Mouse (Mus musculus) hindbrain, embryonic 10.5 days (tissue): ENCODE measurements at regions not wholly inside any gene's neighbourhood (a gene's known extent, or its start where the extent isn't known, plus 50 kb on each side); places are given as distances from the start of the nearest gene placed in this dataset.

Experiments used
- DNase-seq: peaks from one replicate; pipeline ENCODE4 v3.0.0-alpha.2; 2017; ENCODE audit warnings: low spot score
- H3K27ac ChIP-seq: fragments of 300-500 bp; sonication (generic); 2 replicates; pipeline ENCODE4 v1.5.1; 2016; ENCODE audit warnings: mild to moderate bottlenecking, moderate library complexity
- H3K27me3 ChIP-seq: fragments of 300-500 bp; sonication (generic); 2 replicates; pipeline ENCODE4 v1.6.1; 2016; ENCODE audit warnings: mild to moderate bottlenecking; ENCODE audit not compliant: poor library complexity, insufficient read depth, severe bottlenecking
- H3K36me3 ChIP-seq: fragments of 300-500 bp; sonication (generic); 2 replicates; pipeline ENCODE4 v1.6.1; 2016; ENCODE audit warnings: mild to moderate bottlenecking, moderate library complexity
- H3K4me1 ChIP-seq: fragments of 300-500 bp; sonication (generic); replicated peaks from 2 replicates; pipeline ENCODE4 v1.6.1; 2016; ENCODE audit warnings: mild to moderate bottlenecking
- H3K4me3 ChIP-seq: fragments of 300-500 bp; sonication (generic); 2 replicates; pipeline ENCODE4 v1.5.1; 2016; ENCODE audit warnings: mild to moderate bottlenecking, moderate library complexity
- H3K9me3 ChIP-seq: fragments of 300-500 bp; sonication (generic); 2 replicates; pipeline ENCODE4 v1.6.1; 2016; ENCODE audit warnings: mild to moderate bottlenecking, moderate library complexity
- WGBS: fragments of 180-500 bp; shearing (Covaris S2); methylation state at CpG from one replicate; pipeline ENCODE4 v1.1.7; 2016; 5-methylcytosine and 5-hydroxymethylcytosine counted together

DNA sequence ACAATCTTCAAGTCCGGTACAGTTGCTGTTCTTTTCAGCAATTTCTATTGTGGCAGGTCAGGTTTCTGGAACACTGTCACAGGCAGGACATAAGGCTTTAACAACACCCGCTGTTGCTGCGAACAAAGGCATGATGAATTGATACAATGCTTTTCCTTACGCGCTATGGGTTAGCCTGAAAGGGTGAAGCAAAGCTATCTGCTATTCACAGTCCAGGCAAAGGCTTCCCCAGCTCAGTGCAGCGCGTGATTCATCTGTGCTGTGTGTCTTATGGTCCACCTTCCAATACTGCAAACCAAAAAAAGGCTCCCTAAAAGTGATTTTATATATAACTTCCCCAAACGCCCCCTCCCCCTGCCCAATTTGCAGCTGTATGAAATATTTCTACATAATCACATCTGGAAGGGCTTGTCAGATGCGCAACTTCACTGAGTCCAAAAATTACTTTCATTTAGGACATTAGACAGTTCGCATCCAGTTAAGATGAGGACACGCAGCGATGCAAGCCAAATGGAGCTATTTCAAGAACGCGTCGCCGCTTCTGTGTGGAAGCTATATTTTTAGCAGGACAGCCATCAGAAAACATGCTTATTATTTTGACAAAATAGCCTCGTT is 1044.3 kb downstream of the Robo2 start:
- no peak overlapping the region for H3K27ac ChIP-seq
- H3K9me3 ChIP-seq = 0 out of 2 replicates have a peak, but pooled peaks cover 4% of the 10 kb centered on the region
- no peaks in the 10 kb centered on the region for H3K36me3 ChIP-seq
- WGBS = 73% methylated on average over 17 of the region's 17 CpGs
- H3K27me3 ChIP-seq = no peaks in the 10 kb centered on the region
- no peak for DNase-seq
- peaks cover 13% of the 10 kb centered on the region for H3K4me1 ChIP-seq
- H3K4me3 ChIP-seq = no peak overlapping the region

DNA sequence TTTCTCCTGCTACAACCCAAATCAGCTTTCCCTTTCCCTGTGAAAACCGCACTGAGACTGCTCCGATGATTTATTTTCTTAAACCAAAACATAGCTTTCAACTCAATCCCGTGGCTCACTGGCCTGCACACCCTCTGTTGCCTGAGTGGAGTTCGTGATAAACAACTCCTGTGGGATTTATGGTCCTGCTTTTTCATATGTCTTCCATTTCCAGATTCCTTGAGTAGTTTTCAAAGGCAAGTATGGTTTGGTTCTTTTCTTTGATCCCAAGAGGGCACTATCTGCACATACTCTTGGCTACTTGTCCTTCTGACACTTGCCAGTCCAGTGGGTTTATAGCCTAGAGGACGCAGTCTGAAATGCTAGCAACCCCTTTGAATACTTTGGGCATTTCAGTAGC is 1042.6 kb downstream of the Robo1 start:
- H3K27ac ChIP-seq = no peak overlapping the region
- no peak for DNase-seq
- H3K36me3 ChIP-seq = no peaks in the 10 kb centered on the region
- no peak overlapping the region for H3K4me3 ChIP-seq
- no peaks in the 10 kb centered on the region for H3K27me3 ChIP-seq
- WGBS = 69% methylated on average over 5 of the region's 5 CpGs
- no peaks in the 10 kb centered on the region for H3K4me1 ChIP-seq
- no peaks in the 10 kb centered on the region for H3K9me3 ChIP-seq

DNA sequence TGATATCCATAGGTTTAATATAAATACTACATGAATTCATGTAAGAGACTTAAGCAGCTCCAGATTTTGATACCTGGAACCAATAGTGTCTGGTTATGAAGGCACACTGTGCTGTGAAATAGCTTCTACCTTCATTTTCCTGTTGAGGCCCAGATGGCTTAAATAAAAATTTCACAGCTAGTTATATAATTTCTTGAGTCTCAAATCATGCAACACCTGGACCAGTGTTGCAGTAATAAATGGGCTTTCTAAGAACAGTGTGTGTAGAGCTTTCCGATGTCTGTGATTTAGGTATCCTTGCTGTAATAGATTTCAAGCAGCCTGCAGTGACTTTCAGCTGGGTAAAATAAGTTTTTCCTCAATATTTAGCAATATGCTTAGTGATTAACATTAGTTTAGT is 1035.8 kb downstream of the Robo1 start:
- DNase-seq = no peak
- 91% methylated on average over 1 of the region's 1 CpGs for WGBS
- no peaks in the 10 kb centered on the region for H3K36me3 ChIP-seq

DNA sequence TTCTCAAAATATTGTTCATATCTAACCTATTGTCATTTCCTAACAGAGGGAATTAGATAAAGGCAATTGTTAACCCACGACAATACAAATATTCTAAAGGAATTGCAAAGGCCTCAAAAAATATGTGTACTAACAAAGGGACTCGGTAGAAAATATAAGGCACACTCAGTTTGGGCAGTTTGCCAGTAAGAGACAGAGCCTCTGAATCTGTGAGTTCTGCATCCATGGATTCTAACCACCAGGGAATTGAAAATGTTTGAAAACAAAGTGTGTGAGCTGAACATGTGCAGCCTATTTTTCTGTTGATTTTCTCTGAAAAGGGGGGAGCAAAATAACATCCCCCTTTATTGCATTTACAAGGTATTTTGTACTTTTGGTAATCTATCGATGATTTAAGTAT is 1035.4 kb downstream of the Robo1 start:
- no peak overlapping the region for H3K4me3 ChIP-seq
- DNase-seq = no peak
- H3K36me3 ChIP-seq = no peaks in the 10 kb centered on the region
- H3K27me3 ChIP-seq = no peaks in the 10 kb centered on the region
- 88% methylated on average over 3 of the region's 3 CpGs for WGBS
- no peaks in the 10 kb centered on the region for H3K4me1 ChIP-seq
- no peak overlapping the region for H3K27ac ChIP-seq
- no peaks in the 10 kb centered on the region for H3K9me3 ChIP-seq

More for the DNA sequence above, 1035.8 kb downstream of the Robo1 start:
- no peaks in the 10 kb centered on the region for H3K27me3 ChIP-seq
- no peak overlapping the region for H3K4me3 ChIP-seq
- no peak overlapping the region for H3K27ac ChIP-seq
- H3K9me3 ChIP-seq = no peaks in the 10 kb centered on the region
- no peaks in the 10 kb centered on the region for H3K4me1 ChIP-seq

DNA sequence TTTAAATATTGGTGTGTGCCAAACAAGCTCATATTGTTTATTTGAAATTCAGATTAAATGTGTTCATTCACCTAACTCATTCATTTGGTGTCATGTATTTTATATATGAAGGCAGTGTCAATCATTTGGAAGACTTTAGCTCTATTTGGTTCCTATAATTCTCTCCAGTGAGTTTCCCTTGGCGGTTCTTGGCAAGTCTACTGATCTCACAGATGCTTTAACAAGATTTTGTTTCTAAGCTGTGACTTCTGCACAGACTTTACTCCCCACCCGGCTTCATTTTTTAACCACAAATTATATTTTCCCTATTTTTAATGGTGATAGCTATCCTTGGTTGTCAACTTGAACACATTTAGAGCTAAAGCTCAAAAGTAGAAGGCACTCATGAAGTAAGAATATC is 1009.5 kb downstream of the Robo1 start:
- Histone ChIP-seq H3K4me3 (no peak overlapping the region), H3K9me3 (no peaks in the 10 kb centered on the region), H3K36me3 (no peaks in the 10 kb centered on the region), H3K27me3 (no peaks in the 10 kb centered on the region), H3K4me1 (no peaks in the 10 kb centered on the region), H3K27ac (no peak overlapping the region)
- WGBS = 91% methylated on average over 2 of the region's 2 CpGs
- no peak for DNase-seq

DNA sequence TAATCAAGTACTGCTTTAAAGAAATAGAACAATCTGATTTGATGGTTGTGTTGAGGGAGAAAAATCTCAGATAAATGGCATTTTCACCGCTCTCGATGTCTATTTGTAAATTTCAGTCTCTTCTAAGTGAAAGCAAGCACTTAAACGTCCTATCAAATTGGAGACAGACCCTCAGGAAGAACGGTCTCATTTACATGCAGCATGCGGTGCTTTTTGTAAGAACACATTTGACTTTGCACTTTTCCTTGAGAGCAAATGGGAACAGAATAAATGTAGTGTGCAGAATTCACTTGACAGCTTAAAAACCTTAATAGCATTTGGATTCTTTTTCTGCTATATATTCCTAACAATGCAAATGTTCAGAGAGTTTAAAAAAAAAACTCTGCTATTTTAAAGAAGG is 1002.0 kb downstream of the Robo1 start:
- no peaks in the 10 kb centered on the region for H3K27me3 ChIP-seq
- H3K4me1 ChIP-seq = no peaks in the 10 kb centered on the region
- H3K27ac ChIP-seq = no peak overlapping the region
- 81% methylated on average over 5 of the region's 5 CpGs for WGBS
- H3K4me3 ChIP-seq = no peak overlapping the region
- no peaks in the 10 kb centered on the region for H3K36me3 ChIP-seq
- DNase-seq = no peak
- no peaks in the 10 kb centered on the region for H3K9me3 ChIP-seq

DNA sequence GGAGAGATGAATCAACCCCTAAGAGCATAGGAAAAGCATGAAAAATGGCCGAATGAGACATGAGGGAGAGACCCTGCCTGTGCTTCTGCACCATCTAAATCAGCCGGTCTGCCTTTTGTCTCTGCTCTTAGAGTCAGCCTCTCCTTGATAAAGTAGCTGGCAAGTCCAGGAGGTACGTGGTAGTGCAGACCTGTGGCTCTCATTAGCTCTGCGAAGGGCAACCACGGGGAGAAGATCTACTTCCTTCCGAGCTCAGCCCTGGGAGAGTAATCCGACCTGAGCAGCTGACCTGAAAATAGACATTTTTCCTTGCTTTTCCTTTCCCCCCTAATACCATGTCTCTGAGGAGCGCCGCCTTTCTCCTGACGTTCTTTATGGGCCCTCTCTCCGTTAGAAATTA is 971.8 kb downstream of the Robo1 start:
- no peak overlapping the region for H3K4me3 ChIP-seq
- H3K36me3 ChIP-seq = no peaks in the 10 kb centered on the region
- no peak for DNase-seq
- H3K27me3 ChIP-seq = no peaks in the 10 kb centered on the region
- peaks cover 6% of the 10 kb centered on the region; the same call in 1 of the 2 replicates for H3K4me1 ChIP-seq
- WGBS = 68% methylated on average over 11 of the region's 11 CpGs
- H3K9me3 ChIP-seq = no peaks in the 10 kb centered on the region
- H3K27ac ChIP-seq = no peak overlapping the region

DNA sequence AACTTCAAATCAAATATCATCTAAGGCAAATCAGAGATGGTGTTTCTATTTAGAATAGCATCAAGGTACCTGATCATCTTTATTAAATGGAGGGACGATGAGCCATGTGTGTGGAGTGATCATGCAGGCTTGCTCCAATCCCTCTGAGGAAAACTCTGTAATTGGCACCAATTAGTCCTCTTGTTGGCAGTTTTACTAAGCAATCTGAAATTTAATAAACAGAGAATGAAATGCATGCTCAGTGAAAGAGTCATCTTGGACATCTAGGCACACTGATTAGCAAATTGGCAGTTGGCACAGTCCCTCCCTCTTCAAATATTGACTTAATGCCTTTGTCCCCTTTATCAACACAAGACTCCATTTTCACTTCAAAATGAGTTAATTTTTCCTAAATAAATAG is 951.6 kb downstream of the Robo1 start:
- no peak for DNase-seq
- Histone ChIP-seq H3K36me3 (no peaks in the 10 kb centered on the region), H3K4me3 (no peak overlapping the region), H3K27me3 (no peaks in the 10 kb centered on the region), H3K4me1 (no peaks in the 10 kb centered on the region), H3K9me3 (0 out of 2 replicates have a peak, but pooled peaks cover 4% of the 10 kb centered on the region), H3K27ac (no peak overlapping the region)
- 87% methylated on average over 1 of the region's 1 CpGs for WGBS

DNA sequence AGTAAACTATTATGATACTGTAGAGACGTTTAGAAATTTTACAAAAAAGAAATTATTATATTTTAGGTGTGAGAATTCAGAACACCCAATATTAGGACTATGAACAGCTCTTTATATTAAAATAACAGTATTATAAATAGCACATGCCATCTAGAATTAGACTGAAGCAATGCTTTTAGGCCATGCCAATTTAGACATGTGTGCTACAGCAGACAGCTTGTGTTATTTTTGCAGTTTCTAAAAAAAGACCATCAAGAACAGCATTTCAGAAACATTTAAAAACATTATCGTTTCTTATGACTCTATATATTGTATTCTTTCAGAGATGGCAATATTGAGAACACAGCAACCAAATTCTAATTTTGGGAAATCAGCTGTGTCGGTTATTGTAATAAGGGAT is 951.2 kb downstream of the Robo1 start:
- 0 out of 2 replicates have a peak, but pooled peaks cover 4% of the 10 kb centered on the region for H3K9me3 ChIP-seq
- WGBS = 87% methylated on average over 3 of the region's 3 CpGs
- no peaks in the 10 kb centered on the region for H3K27me3 ChIP-seq
- no peaks in the 10 kb centered on the region for H3K36me3 ChIP-seq
- no peak overlapping the region for H3K4me3 ChIP-seq
- no peak overlapping the region for H3K27ac ChIP-seq
- no peaks in the 10 kb centered on the region for H3K4me1 ChIP-seq
- no peak for DNase-seq

DNA sequence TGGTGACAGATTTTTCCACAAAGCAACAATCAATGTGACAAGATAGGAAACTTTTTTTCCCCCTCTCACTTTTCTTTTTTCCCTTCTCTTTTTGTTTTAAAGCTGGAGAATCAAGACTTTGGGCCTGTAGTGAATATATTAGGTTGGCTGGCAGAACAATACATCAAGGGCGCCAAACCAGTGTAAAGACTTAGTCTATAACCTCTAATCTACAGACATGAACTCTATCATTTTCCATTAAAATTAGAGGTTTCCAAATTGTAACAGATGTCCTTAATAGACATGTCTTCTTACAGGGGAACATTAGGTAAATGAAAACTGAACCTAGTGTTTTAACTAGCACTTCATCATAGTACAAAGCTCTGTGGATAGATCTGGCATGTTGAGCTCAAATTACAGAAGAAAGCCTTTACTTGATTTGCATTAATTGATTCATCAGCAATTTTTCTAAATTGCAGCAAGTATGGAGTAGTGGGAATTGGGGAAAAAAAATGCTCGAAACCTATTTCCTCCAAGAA is 937.0 kb downstream of the Robo1 start:
- Histone ChIP-seq H3K4me3 (no peak overlapping the region), H3K4me1 (no peaks in the 10 kb centered on the region), H3K27ac (no peak overlapping the region), H3K36me3 (no peaks in the 10 kb centered on the region), H3K27me3 (no peaks in the 10 kb centered on the region), H3K9me3 (no peaks in the 10 kb centered on the region)
- 93% methylated on average over 2 of the region's 2 CpGs for WGBS
- no peak for DNase-seq

DNA sequence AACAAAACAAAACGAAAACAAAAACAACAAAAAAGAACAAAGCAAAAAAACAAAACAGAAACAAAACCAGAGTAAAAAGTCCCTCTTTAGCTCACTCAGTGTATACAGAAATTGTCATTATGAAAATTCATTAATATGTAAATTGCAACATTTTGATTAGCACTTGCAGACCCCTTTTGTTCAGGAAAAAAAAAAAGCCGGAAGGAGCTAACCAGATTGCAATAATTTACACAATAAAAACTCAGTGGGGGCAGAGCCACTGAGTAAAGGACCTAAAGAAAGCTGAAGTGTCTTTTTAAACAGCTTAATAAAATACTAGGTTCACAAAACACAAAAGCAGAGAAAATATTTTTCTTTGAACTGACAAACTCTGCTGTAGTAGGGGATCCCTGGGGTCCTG is 922.5 kb downstream of the Robo1 start:
- DNase-seq = no peak
- WGBS = 42% methylated on average over 2 of the region's 2 CpGs
- H3K4me1 ChIP-seq = peaks cover 12% of the 10 kb centered on the region
- no peak overlapping the region for H3K4me3 ChIP-seq
- H3K27me3 ChIP-seq = no peaks in the 10 kb centered on the region
- H3K27ac ChIP-seq = no peak overlapping the region
- H3K9me3 ChIP-seq = no peaks in the 10 kb centered on the region; the same call in 1 of the 2 replicates
- no peaks in the 10 kb centered on the region for H3K36me3 ChIP-seq

DNA sequence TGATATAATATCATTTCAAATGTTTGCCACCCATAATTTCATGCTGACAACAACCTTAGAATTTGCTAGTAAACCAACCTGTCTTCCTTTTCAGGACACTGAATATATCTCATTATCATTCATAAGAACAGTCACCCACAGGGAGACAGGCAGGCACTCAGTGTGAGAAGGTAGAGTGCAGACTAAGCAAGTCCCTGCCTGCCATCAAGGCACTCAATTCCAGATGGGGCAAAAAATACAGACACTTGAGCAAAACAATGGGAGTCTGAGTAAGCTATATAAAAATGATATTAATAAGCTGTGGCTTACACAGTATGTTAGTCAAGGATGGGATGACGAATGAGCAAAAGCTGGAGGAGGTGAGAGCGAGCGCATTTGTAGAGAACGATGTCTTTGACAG is 909.4 kb downstream of the Robo1 start:
- Histone ChIP-seq H3K36me3 (no peaks in the 10 kb centered on the region), H3K27me3 (no peaks in the 10 kb centered on the region), H3K4me1 (no peaks in the 10 kb centered on the region), H3K9me3 (no peaks in the 10 kb centered on the region), H3K27ac (no peak overlapping the region), H3K4me3 (no peak overlapping the region)
- WGBS = 88% methylated on average over 4 of the region's 4 CpGs
- no peak for DNase-seq

DNA sequence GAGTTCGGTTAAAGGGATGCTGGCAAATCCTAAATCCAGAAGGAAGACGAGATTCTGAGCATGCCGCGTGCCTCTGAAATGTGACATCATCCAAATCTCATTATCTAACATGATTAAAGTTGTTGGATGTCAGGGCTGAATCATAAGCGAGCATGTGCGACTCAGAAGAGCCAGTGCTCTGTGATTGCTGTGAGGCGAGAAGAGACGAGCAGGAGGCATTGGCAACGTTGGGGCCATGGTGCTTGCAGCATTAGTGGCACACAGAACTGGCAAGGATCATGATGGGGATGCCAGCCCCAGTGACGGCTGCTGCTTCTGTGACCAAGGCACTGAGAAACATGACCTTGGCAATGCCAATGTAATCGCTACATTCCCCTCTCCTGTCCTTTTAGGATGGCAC is 895.4 kb downstream of the Robo1 start:
- Histone ChIP-seq H3K4me3 (no peak overlapping the region), H3K9me3 (no peaks in the 10 kb centered on the region), H3K4me1 (no peaks in the 10 kb centered on the region), H3K27me3 (no peaks in the 10 kb centered on the region), H3K27ac (no peak overlapping the region), H3K36me3 (no peaks in the 10 kb centered on the region)
- WGBS = 94% methylated on average over 11 of the region's 11 CpGs
- no peak for DNase-seq

DNA sequence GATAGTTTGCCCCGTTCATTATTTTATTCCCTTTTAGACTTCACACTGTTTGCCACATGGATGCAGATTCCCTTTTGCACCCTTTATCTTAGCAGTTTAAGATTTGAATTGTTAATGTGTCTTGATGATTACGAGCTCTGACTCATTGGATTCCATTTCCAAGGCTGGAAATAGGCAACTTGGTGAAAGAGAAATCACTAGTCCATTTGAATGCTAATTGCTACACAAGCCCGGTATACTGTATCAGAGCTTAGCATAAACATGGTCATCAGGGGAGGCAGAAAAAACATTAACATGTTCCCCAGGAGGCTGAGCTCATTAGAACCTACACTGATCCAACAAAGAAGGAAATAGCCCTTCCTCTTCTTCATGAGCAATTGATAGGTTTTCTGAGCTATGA is 892.9 kb downstream of the Robo1 start:
- no peaks in the 10 kb centered on the region for H3K4me1 ChIP-seq
- no peak overlapping the region for H3K4me3 ChIP-seq
- no peaks in the 10 kb centered on the region for H3K27me3 ChIP-seq
- no peak overlapping the region for H3K27ac ChIP-seq
- no peaks in the 10 kb centered on the region for H3K36me3 ChIP-seq
- 73% methylated on average over 3 of the region's 3 CpGs for WGBS
- no peak for DNase-seq
- H3K9me3 ChIP-seq = no peaks in the 10 kb centered on the region
